Mouse (Mus musculus): Measurements from ENCODE around the gene Abhd8. TPM values are rescaled to one million over a fixed set of nuclear protein-coding genes. Genes with fewer than 3 reads are reported as not detected.

Gene Abhd8
- total and polyA plus RNA-seq, 3 experiments: 6.0 to 33.2 (median 8.5) TPM

GRCm38 (mm10) chr8:71467201-71467600 is 3.7 kb upstream of the Abhd8 start:
- H3K27ac ChIP-seq (ENCODE audit: insufficient read depth, low read depth): no peak overlapping the region
- no peak overlapping the region for H3K4me2 ChIP-seq (ENCODE audit: insufficient read depth, low read depth, poor library complexity, severe bottlenecking)
- H3K9ac ChIP-seq (ENCODE audit: insufficient read depth, low read depth): no peak overlapping the region
- TF ChIP-seq EP300 (IDR thresholded peaks at IDR 0.05; ENCODE audit: low read length) (no peak), TCF12 (IDR thresholded peaks at IDR 0.05; ENCODE audit: low read depth, low read length) (no peak), UBTF (IDR thresholded peaks at IDR 0.05; ENCODE audit: low read depth, low read length) (no peak), MEF2A (IDR thresholded peaks at IDR 0.05; ENCODE audit: borderline replicate concordance, low read depth, low read length) (no peak), KAT2A (IDR thresholded peaks at IDR 0.05; ENCODE audit: insufficient replicate concordance, low read length) (no peak), CTCF (conservative IDR thresholded peaks at IDR 0.05 in 1 of 2, IDR thresholded peaks at IDR 0.05 in 1 of 2; ENCODE audit: low read depth in 2 of 2, low read length in 2 of 2) (no peak), E2F4 (IDR thresholded peaks at IDR 0.05; ENCODE audit: insufficient replicate concordance, low read depth, low read length) (no peak), ELF1 (IDR thresholded peaks at IDR 0.05; ENCODE audit: low read depth, low read length) (no peak), USF1 (IDR thresholded peaks at IDR 0.05; ENCODE audit: low read depth, low read length) (no peak), POLR2A (IDR thresholded peaks at IDR 0.05; ENCODE audit: low read depth, low read length) (no peak), JUND (conservative IDR thresholded peaks at IDR 0.05; ENCODE audit: low read depth, low read length) (no peak), ETS1 (conservative IDR thresholded peaks at IDR 0.05; ENCODE audit: low read depth, low read length) (no peak)
- H3K27me3 ChIP-seq (replicated peaks): no peaks in the 10 kb centered on the region
- in situ Hi-C loops (cut with MboI; ENCODE audit: low pct_ligation_motif_present, low pct_unique_long_range_greater_than_20kb, low sequenced_read_pairs) (loop anchor here (5.0 kb wide), 1 partner anchor 35 kb away; no protein-coding TSS in a partner anchor), dilution Hi-C loops (cut with MboI; ENCODE audit: extremely low pct_ligation_motif_present, extremely low pct_unique_long_range_greater_than_20kb, low sequenced_read_pairs) (no loop called here)
- no peaks in the 10 kb centered on the region for H3K9me3 ChIP-seq (replicated peaks; ENCODE audit: low read length)
- H3K4me1 ChIP-seq (ENCODE audit: control insufficient read depth in 1 of 2, insufficient read depth in 2 of 2): peaks cover 17 to 48% of the 10 kb centered on the region in 2 experiments
- peaks cover 26% of the 10 kb centered on the region for H3K79me2 ChIP-seq (replicated peaks; ENCODE audit: control insufficient read depth, extremely low read depth, insufficient read depth, poor library complexity, severe bottlenecking)
- DNase-seq (ENCODE audit: extremely low read depth): no peak
- H3K36me3 ChIP-seq (replicated peaks in 1 of 2; ENCODE audit: control insufficient read depth in 1 of 2, insufficient read depth in 1 of 2, low read length in 1 of 2): peaks cover 15 to 38% of the 10 kb centered on the region in 2 experiments
- H3K4me3 ChIP-seq (replicated peaks in 1 of 3; ENCODE audit: low read depth in 2 of 3, low read length in 2 of 3, poor library complexity in 1 of 3): no peak overlapping the region

- no peak overlapping the region for H3K4me3 ChIP-seq (replicated peaks in 1 of 3; ENCODE audit: low read depth in 2 of 3, low read length in 2 of 3, poor library complexity in 1 of 3)
- H3K36me3 ChIP-seq (replicated peaks in 1 of 2; ENCODE audit: control insufficient read depth in 1 of 2, insufficient read depth in 1 of 2, low read length in 1 of 2): peaks cover 11 to 34% of the 10 kb centered on the region in 2 experiments
- H3K27me3 ChIP-seq (replicated peaks): no peaks in the 10 kb centered on the region
- H3K4me2 ChIP-seq (ENCODE audit: insufficient read depth, low read depth, poor library complexity, severe bottlenecking): no peak overlapping the region
- in situ Hi-C loops (cut with MboI; ENCODE audit: low pct_ligation_motif_present, low pct_unique_long_range_greater_than_20kb, low sequenced_read_pairs) (loop anchor here (5.0 kb wide), 1 partner anchor 34 kb away; no protein-coding TSS in a partner anchor), dilution Hi-C loops (cut with MboI; ENCODE audit: extremely low pct_ligation_motif_present, extremely low pct_unique_long_range_greater_than_20kb, low sequenced_read_pairs) (no loop called here)
- H3K27ac ChIP-seq (ENCODE audit: insufficient read depth, low read depth): no peak overlapping the region
- H3K79me2 ChIP-seq (replicated peaks; ENCODE audit: control insufficient read depth, extremely low read depth, insufficient read depth, poor library complexity, severe bottlenecking): peaks cover 20% of the 10 kb centered on the region
- TF ChIP-seq CHD1 (IDR thresholded peaks at IDR 0.05; ENCODE audit: low read depth, low read length): no peak
- no peak for TF ChIP-seq MEF2A (IDR thresholded peaks at IDR 0.05; ENCODE audit: borderline replicate concordance, low read depth, low read length)
- no peak for TF ChIP-seq IRF4 (IDR thresholded peaks at IDR 0.05; ENCODE audit: low read depth, low read length)
- TF ChIP-seq HCFC1 (IDR thresholded peaks at IDR 0.05; ENCODE audit: low read depth, low read length): no peak
- TF ChIP-seq RCOR1 (conservative IDR thresholded peaks at IDR 0.05; ENCODE audit: low read depth, low read length): no peak
- TF ChIP-seq MYC (IDR thresholded peaks at IDR 0.05; ENCODE audit: low read depth, low read length): no peak
- no peak for TF ChIP-seq SMC3 (IDR thresholded peaks at IDR 0.05; ENCODE audit: low read depth, low read length)
- peaks cover 24 to 48% of the 10 kb centered on the region in 2 experiments for H3K4me1 ChIP-seq (ENCODE audit: control insufficient read depth in 1 of 2, insufficient read depth in 2 of 2)
- H3K9ac ChIP-seq (ENCODE audit: insufficient read depth, low read depth): no peak overlapping the region
- peaks cover 6% of the 10 kb centered on the region for H3K9me3 ChIP-seq (replicated peaks; ENCODE audit: low read length)
- no peak for DNase-seq (ENCODE audit: extremely low read depth)
These were observed 2.7 kb upstream of the Abhd8 start for GRCm38 (mm10) chr8:71466198-71466597.

Measured in CH12.LX (cell line).